Mouse (Mus musculus): ENCODE data around the gene Prkaca. TPM values are rescaled to one million over a fixed set of nuclear protein-coding genes. Genes with fewer than 3 reads are reported as not detected.

Gene Prkaca
- total and polyA plus RNA-seq, 2 experiments = 23.0 to 47.8 TPM

GRCm38 (mm10) chr8:83976779-83977350 is 4.1 kb downstream of the Prkaca start:
- TF ChIP-seq CTCF (IDR thresholded peaks at IDR 0.05; ENCODE audit: low read depth, low read length) = peak; percentile 50
- TF ChIP-seq POLR2A (IDR thresholded peaks at IDR 0.05; ENCODE audit: extremely low read depth, insufficient read depth, low read length) = no peak
- H3K27ac ChIP-seq (replicated peaks; ENCODE audit: insufficient read depth, low read depth, low read length) = peak overlapping the region; percentile 40
- H3K9ac ChIP-seq (ENCODE audit: low read depth, low read length) = no peak overlapping the region
- peaks cover 32% of the 10 kb centered on the region; the same call in 1 of the 2 replicates for H3K79me2 ChIP-seq (ENCODE audit: control insufficient read depth, insufficient read depth, low read length)
- H3K36me3 ChIP-seq (ENCODE audit: control insufficient read depth, insufficient read depth, low read length) = peaks cover 5% of the 10 kb centered on the region; the same call in 1 of the 2 replicates
- H3K4me1 ChIP-seq (ENCODE audit: control insufficient read depth, insufficient read depth, low read length) = peaks cover 18% of the 10 kb centered on the region
- no peak for DNase-seq (ENCODE audit: extremely low read depth, low read depth, low spot score)
- no peak overlapping the region for H3K4me3 ChIP-seq (ENCODE audit: insufficient read depth, low read depth, low read length)
- H3K27me3 ChIP-seq (ENCODE audit: control insufficient read depth, insufficient read depth, low read length) = no peaks in the 10 kb centered on the region
- WGBS = 80% methylated on average over 5 of the region's 5 CpGs

GRCm38 (mm10) chr8:83977646-83978045 is 4.9 kb downstream of the Prkaca start:
- H3K27me3 ChIP-seq (ENCODE audit: control insufficient read depth, insufficient read depth, low read length) = no peaks in the 10 kb centered on the region
- H3K9ac ChIP-seq (ENCODE audit: low read depth, low read length) = no peak overlapping the region
- peak; percentile 59 for DNase-seq (ENCODE audit: extremely low read depth, low read depth, low spot score)
- TF ChIP-seq POLR2A (IDR thresholded peaks at IDR 0.05; ENCODE audit: extremely low read depth, insufficient read depth, low read length) (no peak), CTCF (IDR thresholded peaks at IDR 0.05; ENCODE audit: low read depth, low read length) (no peak)
- H3K79me2 ChIP-seq (ENCODE audit: control insufficient read depth, insufficient read depth, low read length) = peaks cover 32% of the 10 kb centered on the region; the same call in 1 of the 2 replicates
- peaks cover 15% of the 10 kb centered on the region for H3K4me1 ChIP-seq (ENCODE audit: control insufficient read depth, insufficient read depth, low read length)
- no peak overlapping the region for H3K4me3 ChIP-seq (ENCODE audit: insufficient read depth, low read depth, low read length)
- peaks cover 5% of the 10 kb centered on the region; the same call in 1 of the 2 replicates for H3K36me3 ChIP-seq (ENCODE audit: control insufficient read depth, insufficient read depth, low read length)
- peak overlapping the region; percentile 40 for H3K27ac ChIP-seq (replicated peaks; ENCODE audit: insufficient read depth, low read depth, low read length)
- WGBS = 16% methylated on average over 6 of the region's 6 CpGs

DNA sequence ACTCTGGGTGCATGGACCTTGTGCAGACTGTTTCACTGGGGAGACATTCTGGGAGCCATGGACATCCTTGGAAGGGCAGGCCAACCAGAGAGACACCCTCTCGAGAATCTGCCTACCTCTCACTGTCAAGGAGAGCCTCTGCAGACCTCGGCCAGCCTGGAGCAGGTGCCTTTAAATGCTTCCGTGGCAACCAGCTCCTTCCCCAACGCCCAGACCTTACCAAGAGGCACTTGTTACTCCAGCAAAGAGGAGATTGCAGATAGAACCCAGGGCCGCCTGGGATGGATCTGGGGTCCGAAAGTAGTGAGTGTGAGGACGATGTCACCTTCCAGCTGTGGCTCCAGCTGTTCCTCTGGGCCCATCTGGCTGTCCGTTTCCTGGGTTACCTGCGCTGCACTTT is 5.4 kb downstream of the Prkaca start:
- Histone ChIP-seq H3K27ac (replicated peaks; ENCODE audit: insufficient read depth, low read depth, low read length) (no peak overlapping the region), H3K4me3 (ENCODE audit: insufficient read depth, low read depth, low read length) (no peak overlapping the region), H3K36me3 (ENCODE audit: control insufficient read depth, insufficient read depth, low read length) (peaks cover 5% of the 10 kb centered on the region; the same call in 1 of the 2 replicates), H3K9ac (ENCODE audit: low read depth, low read length) (no peak overlapping the region), H3K4me1 (ENCODE audit: control insufficient read depth, insufficient read depth, low read length) (peaks cover 15% of the 10 kb centered on the region), H3K27me3 (ENCODE audit: control insufficient read depth, insufficient read depth, low read length) (no peaks in the 10 kb centered on the region), H3K79me2 (ENCODE audit: control insufficient read depth, insufficient read depth, low read length) (peaks cover 28% of the 10 kb centered on the region; the same call in 1 of the 2 replicates)
- WGBS = 90% methylated on average over 9 of the region's 9 CpGs
- TF ChIP-seq CTCF (IDR thresholded peaks at IDR 0.05; ENCODE audit: low read depth, low read length) (no peak), POLR2A (IDR thresholded peaks at IDR 0.05; ENCODE audit: extremely low read depth, insufficient read depth, low read length) (no peak)
- DNase-seq (ENCODE audit: extremely low read depth, low read depth, low spot score) = no peak

DNA sequence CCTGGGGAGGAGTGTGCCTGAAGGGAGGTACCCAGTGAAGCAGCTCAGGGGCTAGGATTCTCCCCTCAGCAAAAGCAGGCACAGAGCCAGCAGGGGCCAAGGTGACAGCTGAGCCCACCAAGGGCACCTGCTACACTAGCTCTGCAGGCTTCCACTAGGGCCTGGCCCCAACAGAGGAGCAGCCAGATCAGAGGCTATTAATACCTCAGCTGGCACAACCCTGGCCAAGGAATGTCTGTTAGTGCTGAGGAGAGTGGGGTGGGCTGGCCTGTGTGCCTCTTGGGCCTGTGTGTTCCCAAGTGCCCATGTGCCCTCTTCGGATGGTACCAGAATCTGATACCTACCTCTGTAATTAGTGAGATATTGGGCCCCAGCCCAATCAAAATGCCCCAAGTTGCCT is 7.5 kb downstream of the Prkaca start:
- peaks cover 11% of the 10 kb centered on the region; the same call in 1 of the 2 replicates for H3K36me3 ChIP-seq (ENCODE audit: control insufficient read depth, insufficient read depth, low read length)
- peaks cover 10% of the 10 kb centered on the region for H3K4me1 ChIP-seq (ENCODE audit: control insufficient read depth, insufficient read depth, low read length)
- no peak for TF ChIP-seq CTCF (IDR thresholded peaks at IDR 0.05; ENCODE audit: low read depth, low read length)
- no peak for TF ChIP-seq POLR2A (IDR thresholded peaks at IDR 0.05; ENCODE audit: extremely low read depth, insufficient read depth, low read length)
- no peak overlapping the region for H3K27ac ChIP-seq (replicated peaks; ENCODE audit: insufficient read depth, low read depth, low read length)
- no peaks in the 10 kb centered on the region for H3K27me3 ChIP-seq (ENCODE audit: control insufficient read depth, insufficient read depth, low read length)
- DNase-seq (ENCODE audit: extremely low read depth, low read depth, low spot score) = no peak
- H3K9ac ChIP-seq (ENCODE audit: low read depth, low read length) = no peak overlapping the region
- H3K4me3 ChIP-seq (ENCODE audit: insufficient read depth, low read depth, low read length) = no peak overlapping the region
- H3K79me2 ChIP-seq (ENCODE audit: control insufficient read depth, insufficient read depth, low read length) = peaks cover 16% of the 10 kb centered on the region; the same call in 1 of the 2 replicates
- 90% methylated on average over 1 of the region's 1 CpGs for WGBS

DNA sequence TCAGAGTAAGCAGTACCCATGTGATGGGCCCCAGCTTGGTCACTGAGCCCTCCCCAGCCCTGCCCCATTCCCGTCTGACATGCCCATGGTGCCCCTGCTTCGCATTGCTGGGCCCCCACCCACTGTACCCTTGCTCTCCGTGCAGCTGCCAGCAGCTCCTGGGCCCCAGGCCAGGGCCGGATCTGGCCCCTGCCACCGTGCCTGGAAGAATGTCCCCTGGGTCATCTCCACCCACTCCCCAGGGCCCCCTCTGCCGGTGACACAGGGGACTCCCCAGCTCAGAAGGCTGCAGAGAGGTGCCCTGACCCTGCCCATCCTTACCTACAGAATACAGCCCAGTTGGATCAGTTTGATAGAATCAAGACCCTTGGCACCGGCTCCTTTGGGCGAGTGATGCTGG is 8.1 kb downstream of the Prkaca start:
- H3K36me3 ChIP-seq (ENCODE audit: control insufficient read depth, insufficient read depth, low read length) = peaks cover 13% of the 10 kb centered on the region; the same call in 1 of the 2 replicates
- H3K9ac ChIP-seq (ENCODE audit: low read depth, low read length) = no peak overlapping the region
- WGBS = 30% methylated on average over 8 of the region's 8 CpGs
- no peak overlapping the region for H3K27ac ChIP-seq (replicated peaks; ENCODE audit: insufficient read depth, low read depth, low read length)
- no peaks in the 10 kb centered on the region for H3K27me3 ChIP-seq (ENCODE audit: control insufficient read depth, insufficient read depth, low read length)
- no peak overlapping the region for H3K4me3 ChIP-seq (ENCODE audit: insufficient read depth, low read depth, low read length)
- peaks cover 10% of the 10 kb centered on the region for H3K4me1 ChIP-seq (ENCODE audit: control insufficient read depth, insufficient read depth, low read length)
- TF ChIP-seq CTCF (IDR thresholded peaks at IDR 0.05; ENCODE audit: low read depth, low read length) (peak; percentile 27; the same call in 1 of the 2 replicates), POLR2A (IDR thresholded peaks at IDR 0.05; ENCODE audit: extremely low read depth, insufficient read depth, low read length) (no peak)
- H3K79me2 ChIP-seq (ENCODE audit: control insufficient read depth, insufficient read depth, low read length) = peaks cover 16% of the 10 kb centered on the region; the same call in 1 of the 2 replicates
- DNase-seq (ENCODE audit: extremely low read depth, low read depth, low spot score) = no peak

- H3K4me3 ChIP-seq (ENCODE audit: insufficient read depth, low read depth, low read length) = no peak overlapping the region
- 93% methylated on average over 7 of the region's 7 CpGs for WGBS
- TF ChIP-seq CTCF (IDR thresholded peaks at IDR 0.05; ENCODE audit: low read depth, low read length) (no peak), POLR2A (IDR thresholded peaks at IDR 0.05; ENCODE audit: extremely low read depth, insufficient read depth, low read length) (no peak)
- no peak for DNase-seq (ENCODE audit: extremely low read depth, low read depth, low spot score)
- peaks cover 13% of the 10 kb centered on the region; the same call in 1 of the 2 replicates for H3K79me2 ChIP-seq (ENCODE audit: control insufficient read depth, insufficient read depth, low read length)
- H3K36me3 ChIP-seq (ENCODE audit: control insufficient read depth, insufficient read depth, low read length) = peaks cover 19% of the 10 kb centered on the region; the same call in 1 of the 2 replicates
- H3K27me3 ChIP-seq (ENCODE audit: control insufficient read depth, insufficient read depth, low read length) = no peaks in the 10 kb centered on the region
- H3K27ac ChIP-seq (replicated peaks; ENCODE audit: insufficient read depth, low read depth, low read length) = no peak overlapping the region
- no peak overlapping the region for H3K9ac ChIP-seq (ENCODE audit: low read depth, low read length)
- peaks cover 7% of the 10 kb centered on the region for H3K4me1 ChIP-seq (ENCODE audit: control insufficient read depth, insufficient read depth, low read length)
Measured at GRCm38 (mm10) chr8:83981533-83981932, 8.7 kb downstream of the Prkaca start.
